Mouse (Mus musculus) heart, postnatal 0 days (tissue): ENCODE data around the gene Vac14. TPM values are rescaled to one million over a fixed set of nuclear protein-coding genes. Genes with fewer than 3 reads are reported as not detected.

ENCODE experiments used
- ATAC-seq: fragments of 200-750 bp; cut with Nextera tagmentation; 2 replicates; pipeline ENCODE4 v1.8.0; 2017; ENCODE audit warnings: low read depth, moderate number of reproducible peaks, moderate library complexity; ENCODE audit not compliant: insufficient read depth
- DNase-seq: peaks from one replicate; pipeline ENCODE4 v3.0.0-alpha.2; 2016; ENCODE audit warnings: low spot score
- H3K27ac ChIP-seq: fragments of 300-500 bp; sonication (generic); 2 replicates; pipeline ENCODE4 v1.5.1; 2014; ENCODE audit warnings: low read depth, mild to moderate bottlenecking
- H3K27me3 ChIP-seq: fragments of 300-500 bp; sonication (generic); 2 replicates; pipeline ENCODE4 v1.6.1; 2014; ENCODE audit warnings: low read length, mixed read lengths; ENCODE audit not compliant: control insufficient read depth, insufficient read depth
- H3K36me3 ChIP-seq: fragments of 300-500 bp; sonication (generic); replicated peaks from 2 replicates; pipeline ENCODE4 v1.6.1; 2014; ENCODE audit warnings: low read length, mixed read lengths; ENCODE audit not compliant: control insufficient read depth, insufficient read depth
- H3K4me1 ChIP-seq: fragments of 300-500 bp; sonication (generic); 2 replicates; pipeline ENCODE4 v1.6.1; 2014; ENCODE audit warnings: antibody characterized with exemption; ENCODE audit not compliant: control insufficient read depth, insufficient read depth
- H3K4me2 ChIP-seq: fragments of 300-500 bp; sonication (generic); 2 replicates; pipeline ENCODE4 v1.6.1; 2014; ENCODE audit warnings: low read depth, mild to moderate bottlenecking, low read length, moderate library complexity
- H3K4me3 ChIP-seq: fragments of 300-500 bp; sonication (generic); 2 replicates; pipeline ENCODE4 v1.5.1; 2014; ENCODE audit warnings: low read depth, low read length
- H3K9ac ChIP-seq: fragments of 300-500 bp; sonication (generic); replicated peaks from 2 replicates; pipeline ENCODE4 v1.6.1; 2014; ENCODE audit warnings: low read depth, low read length, mixed read lengths
- H3K9me3 ChIP-seq: fragments of 300-500 bp; sonication (generic); replicated peaks from 2 replicates; pipeline ENCODE4 v1.6.1; 2016; ENCODE audit warnings: low read length; ENCODE audit not compliant: control insufficient read depth
- CTCF ChIP-seq: IDR thresholded peaks from 2 replicates; pipeline ENCODE4 v1.5.1; 2016; ENCODE audit warnings: antibody characterized with exemption, control low read depth, low read depth
- EP300 ChIP-seq: IDR thresholded peaks from 2 replicates; pipeline ENCODE4 v1.6.1; 2016; ENCODE audit warnings: antibody characterized with exemption, low read depth
- WGBS: fragments of 180-500 bp; shearing (Covaris S2); extraction: QIAGEN DNeasy Blood & Tissue Kit; methylation state at CpG from one replicate; pipeline ENCODE4 v1.1.7; 2014; 5-methylcytosine and 5-hydroxymethylcytosine counted together
- polyA plus RNA-seq: library from polyadenylated mRNA; unstranded; fragments of >200 nt; fragmentation: Nextera tagmentation; extraction: Ambion mirVana; gene quantifications from 2 replicates; pipeline ENCODE4 v1.2.1, GENCODE M21; 2015
- total RNA-seq: library from RNA; depleted of rRNA; stranded (reverse); fragments of >200 nt; gene quantifications from 2 replicates; pipeline ENCODE4 v1.2.3, GENCODE M21; 2014; ENCODE audit warnings: low replicate concordance

Gene Vac14
- total and polyA plus RNA-seq, 2 experiments from 2014 or later, result 10.3 to 13.6 TPM

- H3K27me3 ChIP-seq, result no peaks in the 10 kb centered on the region
- no peaks in the 10 kb centered on the region for H3K9me3 ChIP-seq
- no peak for TF ChIP-seq EP300
- no peak for TF ChIP-seq CTCF
- DNase-seq (no peak), ATAC-seq (no peak)
- H3K4me2 ChIP-seq, result no peak overlapping the region
- 84% methylated on average over 11 of the region's 11 CpGs for WGBS
- no peaks in the 10 kb centered on the region for H3K36me3 ChIP-seq
- H3K27ac ChIP-seq, result no peak overlapping the region
- peaks cover 59% of the 10 kb centered on the region for H3K4me1 ChIP-seq
- H3K4me3 ChIP-seq, result no peak overlapping the region
- no peak overlapping the region for H3K9ac ChIP-seq
Measured at GRCm38 (mm10) chr8:110708429-110708828, 90.0 kb downstream of the Vac14 start.

DNA sequence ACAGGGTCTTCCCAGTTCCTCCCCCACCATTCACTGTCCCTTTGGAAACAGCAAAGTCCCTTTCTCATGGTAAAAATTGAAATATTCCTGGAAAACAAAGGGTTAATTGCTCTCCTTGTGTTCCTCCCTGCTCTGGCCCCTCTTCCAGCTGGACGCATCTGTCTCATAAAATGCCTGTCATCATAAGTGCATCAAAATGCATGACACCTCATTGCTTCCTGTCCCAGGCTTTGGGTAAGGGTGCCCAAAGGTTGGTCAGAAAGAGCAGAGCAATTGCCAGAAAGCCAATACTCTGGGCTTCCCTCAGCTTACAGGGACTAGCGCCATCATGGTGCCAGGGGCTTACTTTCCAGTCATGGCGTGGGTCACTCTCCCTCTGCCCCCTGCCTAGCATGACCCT lies 92.2 kb downstream of the Vac14 start:
- no peak for ATAC-seq
- TF ChIP-seq EP300 (no peak), CTCF (no peak)
- peak overlapping the region; percentile 83 for H3K27ac ChIP-seq
- H3K9me3 ChIP-seq, result no peaks in the 10 kb centered on the region
- no peaks in the 10 kb centered on the region for H3K36me3 ChIP-seq
- H3K4me3 ChIP-seq, result no peak overlapping the region
- peaks cover 55% of the 10 kb centered on the region for H3K4me1 ChIP-seq
- no peak overlapping the region for H3K4me2 ChIP-seq
- 50% methylated on average over 3 of the region's 3 CpGs for WGBS
- H3K9ac ChIP-seq, result no peak overlapping the region
- H3K27me3 ChIP-seq, result no peaks in the 10 kb centered on the region
- peak; percentile 21 for DNase-seq

- no peak overlapping the region for H3K4me2 ChIP-seq
- DNase-seq (peak; percentile 73), ATAC-seq (peak; percentile 80)
- TF ChIP-seq CTCF, result peak; percentile 19; the same call in 1 of the 2 replicates
- no peak for TF ChIP-seq EP300
- H3K4me1 ChIP-seq, result peaks cover 63% of the 10 kb centered on the region
- H3K9ac ChIP-seq, result no peak overlapping the region
- peak overlapping the region; percentile 83 for H3K27ac ChIP-seq
- WGBS, result 29% methylated on average over 13 of the region's 13 CpGs
- no peaks in the 10 kb centered on the region for H3K36me3 ChIP-seq
- no peak overlapping the region for H3K4me3 ChIP-seq
- no peaks in the 10 kb centered on the region for H3K9me3 ChIP-seq
- no peaks in the 10 kb centered on the region for H3K27me3 ChIP-seq
Measured at GRCm38 (mm10) chr8:110711271-110711934, 93.0 kb downstream of the Vac14 start.

- no peak; the same call in 1 of the 2 replicates for ATAC-seq
- Histone ChIP-seq H3K4me1 (peaks cover 72% of the 10 kb centered on the region), H3K9ac (no peak overlapping the region)
Measured at GRCm38 (mm10) chr8:110713073-110713472, 94.7 kb downstream of the Vac14 start.

GRCm38 (mm10) chr8:110714827-110715519 lies 96.6 kb downstream of the Vac14 start:
- DNase-seq, result peak; percentile 49
- H3K4me3 ChIP-seq, result no peak overlapping the region
- ATAC-seq, result no peak
- no peaks in the 10 kb centered on the region for H3K27me3 ChIP-seq
- H3K9ac ChIP-seq, result no peak overlapping the region
- peak overlapping the region; percentile 81 for H3K27ac ChIP-seq
- no peaks in the 10 kb centered on the region for H3K36me3 ChIP-seq
- no peak for TF ChIP-seq CTCF
- no peak for TF ChIP-seq EP300
- WGBS, result 55% methylated on average over 15 of the region's 15 CpGs
- H3K9me3 ChIP-seq, result no peaks in the 10 kb centered on the region
- peaks cover 83% of the 10 kb centered on the region for H3K4me1 ChIP-seq
- H3K4me2 ChIP-seq, result no peak overlapping the region

More at GRCm38 (mm10) chr8:110713073-110713472, 94.7 kb downstream of the Vac14 start:
- 47% methylated on average over 7 of the region's 7 CpGs for WGBS
- no peaks in the 10 kb centered on the region for H3K36me3 ChIP-seq
- no peaks in the 10 kb centered on the region for H3K27me3 ChIP-seq
- peak; percentile 45 for DNase-seq
- no peaks in the 10 kb centered on the region for H3K9me3 ChIP-seq
- TF ChIP-seq EP300, result no peak
- TF ChIP-seq CTCF, result no peak
- H3K27ac ChIP-seq, result peak overlapping the region; percentile 21; the same call in 1 of the 2 replicates
- no peak overlapping the region for H3K4me2 ChIP-seq
- no peak overlapping the region for H3K4me3 ChIP-seq

DNA sequence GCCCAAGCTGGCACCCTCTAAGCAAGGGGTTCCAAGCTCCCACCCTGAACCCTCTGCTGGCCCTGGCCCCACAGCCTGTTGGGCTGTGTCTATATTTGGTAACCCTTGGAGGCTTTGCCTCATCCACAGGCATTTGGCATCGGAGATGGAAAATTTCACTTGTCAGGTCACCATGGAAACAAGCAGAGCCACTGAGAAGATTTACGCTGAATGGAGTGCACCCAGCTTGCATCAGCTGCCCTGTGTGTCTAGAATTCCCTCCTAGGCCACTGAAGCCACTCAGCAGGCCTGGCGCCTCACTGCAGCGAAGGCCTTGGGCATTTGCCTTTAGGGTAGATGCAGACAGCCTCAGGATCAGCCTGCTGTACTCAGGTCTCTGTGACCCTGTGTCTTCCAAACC lies 97.7 kb downstream of the Vac14 start:
- peak; percentile 90 for DNase-seq
- peak; percentile 38 for ATAC-seq

More for the DNA sequence above, 97.7 kb downstream of the Vac14 start:
- no peak for TF ChIP-seq CTCF
- TF ChIP-seq EP300, result no peak
- WGBS, result 37% methylated on average over 4 of the region's 4 CpGs
- H3K4me3 ChIP-seq, result no peak overlapping the region
- no peaks in the 10 kb centered on the region for H3K27me3 ChIP-seq
- H3K4me2 ChIP-seq, result no peak overlapping the region
- no peaks in the 10 kb centered on the region for H3K36me3 ChIP-seq
- no peaks in the 10 kb centered on the region for H3K9me3 ChIP-seq
- no peak overlapping the region for H3K9ac ChIP-seq
- H3K27ac ChIP-seq, result peak overlapping the region; percentile 81
- peaks cover 72% of the 10 kb centered on the region for H3K4me1 ChIP-seq
